Mouse (Mus musculus) bone marrow macrophage, adult 2 months (primary cell): ENCODE measurements around the gene Adtrp.

Experiments used
- CTCF ChIP-seq: IDR thresholded peaks from 2 replicates; pipeline ENCODE4 v1.5.1; 2012; ENCODE audit warnings: low read depth, mild to moderate bottlenecking, low read length, moderate library complexity
- POLR2A ChIP-seq: IDR thresholded peaks from 2 replicates; pipeline ENCODE4 v1.6.1; 2012; ENCODE audit warnings: mild to moderate bottlenecking, low read depth, low read length, borderline replicate concordance

GRCm38 (mm10) chr13:41801177-41801636 lies 46.3 kb downstream of the Adtrp start:
- TF ChIP-seq CTCF (no peak), POLR2A (no peak)
